Mouse (Mus musculus): ENCODE measurements around the gene Rps5. TPM values are rescaled to one million over a fixed set of nuclear protein-coding genes. Genes with fewer than 3 reads are reported as not detected.
"Not testable (repeated sequence)": the region's sequence is repeated elsewhere in the genome, so short reads cannot be mapped to it uniquely, and the experiment has no call there.

The Rps5 gene
- 2,560 and 2,617 TPM in 2 replicates for polyA plus RNA-seq (2012; rRNA removed)

- WGBS, result under 1% methylated on average over 55 of the region's 55 CpGs
- peak; percentile 99 for DNase-seq (ENCODE audit: low read depth, low spot score)
Measured at GRCm38 (mm10) chr7:12921705-12922465, at the start of gene Rps5. Gene Rps5 (plus strand): TSS chr7:12922290.

- 12% methylated on average over 3 of the region's 3 CpGs for WGBS
- no peak for DNase-seq (ENCODE audit: low read depth, low spot score)
Measured at GRCm38 (mm10) chr7:12874301-12874700, 47.8 kb upstream of the Rps5 start.

DNA sequence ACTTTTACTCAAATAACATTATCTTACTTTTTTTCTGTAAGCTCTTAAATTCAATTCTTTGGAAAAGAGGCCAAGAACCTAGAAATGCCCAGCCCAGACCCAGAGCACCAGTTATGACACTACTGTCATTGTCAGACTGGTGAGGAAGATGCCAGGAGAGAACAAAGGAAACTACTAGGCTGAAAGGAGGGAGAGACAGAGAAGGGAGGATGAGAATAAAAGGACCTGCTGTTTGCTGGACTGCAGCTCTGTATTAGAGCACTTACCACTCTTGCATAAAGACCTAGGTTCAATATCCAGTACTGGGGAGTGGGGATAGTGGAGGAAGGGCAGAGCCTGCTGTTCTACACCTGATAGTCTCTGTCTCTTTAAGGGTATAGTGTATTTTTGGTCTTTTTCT, 42.1 kb upstream of the Rps5 start:
- DNase-seq (ENCODE audit: low read depth, low spot score), result no peak

GRCm38 (mm10) chr7:12880497-12880896, 41.6 kb upstream of the Rps5 start:
- WGBS, result 44% methylated on average over 8 of the region's 8 CpGs
- not testable (repeated sequence) for DNase-seq (ENCODE audit: low read depth, low spot score)

GRCm38 (mm10) chr7:12880911-12881660, 41.0 kb upstream of the Rps5 start, which contains the start of gene Zfp128:
Gene Zfp128 (plus strand): TSS chr7:12881177.
- peak; percentile 91 for DNase-seq (ENCODE audit: low read depth, low spot score)
- 2% methylated on average over 35 of the region's 35 CpGs for WGBS

- no peak for DNase-seq (ENCODE audit: low read depth, low spot score)
- 90% methylated on average over 12 of the region's 12 CpGs for WGBS
Measured at GRCm38 (mm10) chr7:12886563-12887266, 35.4 kb upstream of the Rps5 start.

DNA sequence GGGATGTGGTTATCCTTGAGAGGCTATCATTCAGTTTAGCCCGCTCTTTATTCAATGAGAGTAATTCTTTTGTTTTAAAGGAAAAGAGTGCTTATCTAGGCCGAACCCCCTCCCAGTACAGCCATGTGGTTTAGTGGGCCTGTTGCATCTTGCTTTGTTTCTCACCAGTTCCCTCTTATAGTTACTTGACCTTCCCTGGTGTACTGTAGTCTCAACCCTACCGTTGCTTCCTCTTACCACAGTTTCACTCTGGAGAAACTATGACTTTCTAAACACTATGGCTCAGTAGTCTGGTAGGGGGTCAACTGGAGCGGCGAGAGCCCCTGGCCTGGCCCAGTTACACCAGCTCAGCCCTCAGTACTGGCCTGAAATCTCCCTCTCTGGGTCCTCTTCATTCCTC, 34.5 kb upstream of the Rps5 start:
- 92% methylated on average over 5 of the region's 5 CpGs for WGBS
- no peak for DNase-seq (ENCODE audit: low read depth, low spot score)

DNA sequence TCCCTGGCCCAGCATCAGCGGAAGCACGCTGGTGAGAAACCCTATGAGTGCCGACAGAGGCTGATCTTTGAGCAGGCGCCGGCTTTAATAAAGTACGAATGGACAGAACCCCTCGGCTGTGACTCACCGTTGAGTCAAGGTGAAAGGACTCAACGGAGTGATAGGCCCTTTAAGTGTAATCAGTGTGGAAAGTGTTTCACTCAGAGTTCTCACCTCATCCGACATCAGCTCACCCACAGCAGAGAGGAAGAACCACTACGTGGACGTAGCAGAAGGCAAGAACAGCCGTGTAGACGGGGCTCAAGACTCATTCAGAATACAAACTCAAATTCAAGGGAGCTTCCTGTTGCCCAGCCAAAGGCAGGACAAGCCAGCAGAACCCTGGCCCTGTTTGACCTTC, 31.2 kb upstream of the Rps5 start:
- no peak for DNase-seq (ENCODE audit: low read depth, low spot score)
- WGBS, result 93% methylated on average over 14 of the region's 14 CpGs

- no peak for DNase-seq (ENCODE audit: low read depth, low spot score)
- 64% methylated on average over 1 of the region's 1 CpGs for WGBS
Measured at GRCm38 (mm10) chr7:12891334-12891733, 30.8 kb upstream of the Rps5 start.

DNA sequence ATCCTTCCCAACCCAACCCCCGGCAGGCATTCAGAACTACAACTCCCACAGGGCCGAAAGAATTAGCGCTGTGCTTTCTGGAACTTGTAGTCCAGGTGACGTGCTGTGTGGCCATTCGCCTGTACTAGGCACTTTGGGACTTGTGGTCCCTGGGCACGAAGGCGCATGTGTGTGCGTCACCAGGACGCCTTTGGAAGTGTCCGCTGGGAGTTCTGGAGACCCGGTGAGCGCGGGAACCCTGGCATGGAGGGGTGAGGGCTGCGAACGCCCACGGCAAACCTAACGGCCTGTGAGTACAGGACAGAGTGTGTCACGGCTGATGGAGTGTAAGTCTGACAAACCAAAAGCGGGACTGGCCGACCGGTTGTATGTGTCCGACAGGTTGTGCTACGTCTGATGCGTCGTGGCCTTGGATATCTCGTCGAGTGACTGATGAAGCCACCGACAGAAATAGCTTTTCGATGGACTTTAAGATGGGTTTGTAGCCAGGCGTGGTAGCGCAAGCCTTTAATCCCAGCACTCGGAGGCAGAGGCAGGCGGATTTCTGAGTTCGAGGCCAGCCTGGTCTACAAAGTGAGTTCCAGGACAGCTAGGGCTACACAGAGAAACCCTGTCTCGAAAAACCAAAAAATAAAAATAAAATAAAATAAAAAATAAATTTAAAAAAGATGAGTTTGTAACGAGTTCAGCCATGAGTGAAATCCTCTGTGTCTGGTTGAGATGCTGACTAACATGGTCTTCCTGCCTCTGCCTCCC, 24.3 kb upstream of the Rps5 start, which contains the start of gene Zscan22:
TSS of gene Zscan22 (plus strand) at position 161 of the 756 bp plus-strand sequence.
- WGBS, result 3% methylated on average over 36 of the region's 36 CpGs
- DNase-seq (ENCODE audit: low read depth, low spot score), result peak; percentile 95

DNA sequence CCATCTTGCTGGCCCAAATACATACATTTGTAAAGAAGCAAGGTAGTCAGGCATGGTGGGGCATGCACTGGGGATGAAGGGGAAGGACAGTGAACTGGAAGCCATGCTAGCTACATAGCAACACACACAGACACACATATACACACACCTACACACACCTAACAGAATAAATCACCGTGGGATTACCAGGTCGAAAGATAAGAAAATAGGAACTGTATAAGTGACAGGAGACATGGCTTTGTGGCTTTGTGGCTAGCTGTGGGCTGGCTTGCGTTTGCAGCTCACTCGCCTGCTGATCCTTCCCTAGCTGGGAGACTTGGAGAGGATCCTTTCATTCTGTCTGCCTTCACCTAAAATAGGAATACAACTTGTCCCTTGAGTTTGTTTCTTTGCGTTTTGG, 20.6 kb upstream of the Rps5 start:
- no peak for DNase-seq (ENCODE audit: low read depth, low spot score)
- 82% methylated on average over 5 of the region's 5 CpGs for WGBS

- 67% methylated on average over 10 of the region's 10 CpGs for WGBS
- DNase-seq (ENCODE audit: low read depth, low spot score), result no peak
Measured at GRCm38 (mm10) chr7:12903623-12904022, 18.5 kb upstream of the Rps5 start.

DNA sequence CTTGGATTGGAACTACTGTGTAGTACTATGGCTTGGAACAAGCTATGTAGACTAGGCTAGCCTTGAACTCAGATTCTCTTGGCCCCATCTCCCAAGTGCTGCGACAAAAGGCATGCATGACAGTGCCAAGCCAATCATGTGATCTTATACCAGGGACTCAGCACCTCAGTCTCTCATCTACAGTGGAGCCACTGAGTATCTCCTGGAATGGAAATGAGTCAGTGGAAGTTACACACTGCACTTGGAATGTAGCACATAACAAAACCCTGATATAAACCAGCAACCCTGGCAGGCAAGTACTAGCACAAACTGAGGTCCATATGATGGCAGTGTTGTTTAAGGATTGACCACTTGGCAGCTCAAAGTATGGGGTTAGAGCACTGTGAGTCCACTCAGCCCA, 16.9 kb upstream of the Rps5 start:
- 86% methylated on average over 1 of the region's 1 CpGs for WGBS
- DNase-seq (ENCODE audit: low read depth, low spot score), result no peak

GRCm38 (mm10) chr7:12909498-12909962, 12.6 kb upstream of the Rps5 start:
- peak; percentile 62 for DNase-seq (ENCODE audit: low read depth, low spot score)
- 27% methylated on average over 7 of the region's 7 CpGs for WGBS

DNA sequence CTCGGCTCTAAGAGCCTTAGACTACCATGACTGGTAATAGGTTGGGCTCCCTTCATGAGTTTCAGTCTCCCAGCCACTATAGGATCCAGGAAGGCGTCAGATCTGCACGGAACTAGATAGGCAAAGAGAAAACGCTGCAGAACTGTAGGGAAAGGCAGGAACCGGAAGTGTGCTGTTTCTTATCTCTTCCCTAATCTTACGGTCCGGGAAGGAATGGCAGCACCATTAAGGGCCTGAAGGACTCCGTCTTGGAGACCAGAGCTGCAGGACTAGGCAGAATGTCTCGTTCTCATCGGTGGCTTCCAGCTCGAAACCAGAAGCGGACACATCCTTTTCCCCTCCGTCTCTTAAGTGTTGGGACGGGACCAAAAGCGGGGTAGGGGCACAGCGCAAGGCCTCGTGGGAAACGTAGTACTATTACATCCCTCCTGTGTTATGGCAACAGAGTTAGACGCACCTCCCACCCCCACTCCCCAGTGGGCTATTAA, 11.9 kb upstream of the Rps5 start:
- WGBS, result 7% methylated on average over 19 of the region's 19 CpGs
- DNase-seq (ENCODE audit: low read depth, low spot score), result peak; percentile 61

DNA sequence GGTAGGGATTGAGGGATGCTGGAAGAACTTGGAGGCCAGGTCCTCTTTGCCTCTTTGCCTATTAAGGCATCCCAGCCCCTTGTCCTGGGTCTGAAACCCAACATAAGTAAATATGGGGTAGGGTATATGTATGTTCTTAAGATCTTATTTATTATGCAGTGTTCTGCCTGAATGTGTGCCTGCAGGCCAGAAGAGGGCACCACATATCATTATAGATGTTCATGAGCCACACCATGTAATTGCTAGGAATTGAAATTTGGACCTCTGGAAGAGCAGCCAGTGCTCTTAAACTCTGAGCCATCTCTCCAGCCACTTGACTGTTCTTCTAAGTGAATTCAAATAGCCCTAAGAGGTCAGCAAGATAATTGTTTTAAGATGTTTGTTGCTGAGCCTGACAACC, 8.5 kb upstream of the Rps5 start:
- no peak for DNase-seq (ENCODE audit: low read depth, low spot score)

DNA sequence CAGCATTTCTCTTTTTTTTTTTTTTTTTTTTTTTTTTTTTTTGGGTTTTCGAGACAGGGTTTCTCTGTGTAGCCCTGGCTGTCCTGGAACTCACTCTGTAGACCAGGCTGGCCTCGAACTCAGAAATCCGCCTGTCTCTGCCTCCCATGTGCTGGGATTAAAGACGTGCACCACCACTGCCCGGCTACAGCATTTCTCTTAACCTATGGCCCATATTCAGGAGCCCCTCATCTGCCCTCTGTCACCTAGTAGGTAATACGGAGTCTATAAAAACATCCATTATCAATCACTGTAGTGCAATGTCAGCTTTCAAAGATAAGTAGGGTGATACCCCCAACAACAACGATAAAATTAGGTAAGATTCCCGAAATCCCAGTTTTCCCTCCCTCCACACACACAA, 1.6 kb upstream of the Rps5 start:
- 80% methylated on average over 7 of the region's 8 CpGs for WGBS
- not testable (repeated sequence) for DNase-seq (ENCODE audit: low read depth, low spot score)

GRCm38 (mm10) chr7:12921318-12921704, 779 bp upstream of the Rps5 start:
- DNase-seq (ENCODE audit: low read depth, low spot score), result peak; percentile 32
- 0% methylated on average over 3 of the region's 3 CpGs for WGBS

DNA sequence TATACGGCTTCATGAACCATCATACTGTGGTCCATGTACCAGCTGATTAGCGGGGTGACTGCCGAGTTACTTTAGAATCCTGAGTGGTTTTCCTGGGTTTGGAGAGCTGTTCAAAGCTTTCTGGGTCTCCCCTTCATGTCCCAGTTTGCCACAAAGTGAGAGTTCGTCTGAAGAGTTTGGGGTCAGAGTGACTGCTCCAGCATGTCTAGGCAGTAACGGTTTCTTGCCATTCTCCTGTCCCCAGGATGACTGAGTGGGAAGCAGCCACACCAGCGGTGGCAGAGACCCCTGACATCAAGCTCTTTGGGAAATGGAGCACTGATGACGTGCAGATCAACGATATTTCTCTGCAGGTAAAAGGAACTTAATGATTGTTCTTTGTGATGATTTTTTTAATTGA, 639 bp downstream of the Rps5 start:
- WGBS, result 3% methylated on average over 8 of the region's 8 CpGs
- no peak for DNase-seq (ENCODE audit: low read depth, low spot score)

Measured in large intestine, adult 2 months (tissue).